Mouse (Mus musculus): ENCODE results near the gene Fbxw4.
"Not testable (repeated sequence)": the region's sequence is repeated elsewhere in the genome, so short reads cannot be mapped to it uniquely, and the experiment has no call there.

The Fbxw4 gene

DNA sequence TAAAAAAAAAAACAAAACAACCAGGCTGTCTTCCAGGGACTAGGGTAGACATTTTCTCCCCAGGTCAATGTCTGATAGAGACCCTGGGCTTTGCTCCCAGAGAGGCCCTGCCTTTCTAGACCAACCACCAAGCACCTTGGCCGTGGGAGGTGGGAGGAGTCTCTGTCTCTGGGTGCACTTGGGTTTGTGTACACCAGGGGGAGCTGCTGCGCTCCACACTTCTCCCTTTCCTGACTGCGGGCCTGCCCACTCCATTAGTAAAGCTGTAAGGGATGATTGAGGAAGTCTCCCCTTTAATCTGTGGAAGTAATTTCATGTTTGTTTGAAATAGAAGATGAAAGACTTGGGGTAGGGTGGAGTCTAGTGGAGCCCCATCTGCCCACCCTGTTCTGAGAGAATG lies 78.9 kb downstream of the Fbxw4 start:
- peak; percentile 30 to 44 for DNase-seq (ENCODE audit: low read depth in 2 of 2, low spot score in 2 of 2)

DNA sequence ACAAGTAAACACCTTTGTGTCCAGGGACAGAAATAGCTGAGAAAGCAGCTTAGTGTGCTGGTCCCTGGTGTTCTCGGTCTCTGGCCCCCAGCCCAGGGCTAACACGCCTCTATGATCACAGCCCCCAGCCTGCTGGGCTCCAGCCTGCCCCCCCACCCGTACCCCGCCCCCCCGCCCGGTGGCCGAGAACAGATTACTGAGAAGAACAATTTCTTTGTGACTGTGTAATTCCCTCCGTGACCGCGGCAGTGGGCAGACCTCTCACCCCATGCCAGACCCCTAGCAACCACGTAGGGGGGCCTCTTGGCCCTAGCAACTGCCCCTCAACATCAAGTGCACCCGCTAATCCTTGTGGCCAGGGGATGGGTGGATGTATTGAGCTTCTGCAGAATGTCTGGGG lies 79.9 kb downstream of the Fbxw4 start:
- no peak for DNase-seq (ENCODE audit: low read depth in 2 of 2, low spot score in 2 of 2)

GRCm38 (mm10) chr19:45579416-45579815 lies 80.7 kb downstream of the Fbxw4 start:
- DNase-seq (ENCODE audit: low read depth in 2 of 2, low spot score in 2 of 2): no peak

DNA sequence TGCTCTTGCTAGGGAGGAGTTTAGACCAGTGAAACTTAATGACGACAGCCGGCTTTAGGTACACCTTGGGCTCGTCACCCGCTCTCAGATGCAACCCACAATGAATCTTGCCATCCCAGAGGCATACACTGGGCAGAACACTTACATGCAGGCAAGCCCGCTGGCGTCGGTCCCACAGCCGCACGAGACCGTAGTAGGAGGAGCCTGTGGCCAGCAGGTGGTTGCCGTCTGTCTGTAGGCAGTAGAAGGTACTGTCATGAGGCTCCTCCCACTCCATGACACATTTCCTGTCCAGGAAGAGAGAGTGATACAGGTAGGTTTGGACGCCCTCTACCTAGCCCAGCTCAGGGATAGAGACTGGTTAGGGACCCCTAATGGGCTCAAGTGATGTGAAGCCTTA lies 81.1 kb downstream of the Fbxw4 start:
- peak in 1 of 2 experiments; percentile 32 for DNase-seq (ENCODE audit: low read depth in 2 of 2, low spot score in 2 of 2)

- peak; percentile 27 to 48 for DNase-seq (ENCODE audit: low read depth in 2 of 2, low spot score in 2 of 2)
Observed at GRCm38 (mm10) chr19:45577141-45577750, 82.9 kb downstream of the Fbxw4 start.

GRCm38 (mm10) chr19:45575632-45576001 lies 84.5 kb downstream of the Fbxw4 start:
- DNase-seq (ENCODE audit: low read depth in 2 of 2, low spot score in 2 of 2): no peak

DNA sequence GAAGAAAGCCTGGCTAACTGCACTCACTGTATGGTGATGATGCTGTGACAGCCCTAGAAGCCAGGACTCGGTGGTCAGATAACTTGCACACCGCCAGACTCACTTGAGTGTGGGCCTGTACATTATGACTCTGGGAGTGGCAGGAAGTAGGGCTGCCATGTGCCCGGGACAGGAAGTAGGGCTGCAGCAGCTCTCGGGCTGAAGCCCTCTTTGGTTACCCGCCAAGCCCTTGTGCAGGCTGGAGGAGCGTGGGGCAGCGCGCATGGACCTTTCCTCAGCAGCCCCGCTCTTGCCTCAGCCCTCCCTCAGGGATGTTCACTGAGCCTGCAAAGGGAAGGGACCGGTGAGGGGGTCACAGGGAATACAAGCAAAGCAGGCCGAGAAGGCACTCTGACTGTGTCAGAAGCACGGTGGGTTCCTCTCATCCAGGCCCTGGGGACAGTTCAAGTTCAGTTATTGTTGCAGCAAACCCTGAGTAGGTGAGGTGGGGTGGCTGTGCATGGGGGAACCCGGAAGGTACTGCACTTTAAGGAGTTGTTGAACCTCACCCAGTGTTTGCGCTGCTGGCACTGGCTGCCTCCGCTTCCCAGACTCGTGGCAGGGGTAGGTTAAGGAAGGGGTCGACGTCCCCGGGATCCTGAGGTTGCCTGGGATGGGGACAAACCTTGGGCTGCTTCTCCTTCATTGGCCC lies 85.0 kb downstream of the Fbxw4 start:
- peak; percentile 32 to 35 for DNase-seq (ENCODE audit: low read depth in 2 of 2, low spot score in 2 of 2)

- DNase-seq (ENCODE audit: low read depth in 2 of 2, low spot score in 2 of 2): no peak
Observed at GRCm38 (mm10) chr19:45574339-45574898, 85.7 kb downstream of the Fbxw4 start.

GRCm38 (mm10) chr19:45573861-45574267 lies 86.2 kb downstream of the Fbxw4 start:
- peak; percentile 81 to 90 for DNase-seq (ENCODE audit: low read depth in 2 of 2, low spot score in 2 of 2)

GRCm38 (mm10) chr19:45573033-45573432 lies 87.1 kb downstream of the Fbxw4 start:
- DNase-seq (ENCODE audit: low read depth in 2 of 2, low spot score in 2 of 2): no peak

DNA sequence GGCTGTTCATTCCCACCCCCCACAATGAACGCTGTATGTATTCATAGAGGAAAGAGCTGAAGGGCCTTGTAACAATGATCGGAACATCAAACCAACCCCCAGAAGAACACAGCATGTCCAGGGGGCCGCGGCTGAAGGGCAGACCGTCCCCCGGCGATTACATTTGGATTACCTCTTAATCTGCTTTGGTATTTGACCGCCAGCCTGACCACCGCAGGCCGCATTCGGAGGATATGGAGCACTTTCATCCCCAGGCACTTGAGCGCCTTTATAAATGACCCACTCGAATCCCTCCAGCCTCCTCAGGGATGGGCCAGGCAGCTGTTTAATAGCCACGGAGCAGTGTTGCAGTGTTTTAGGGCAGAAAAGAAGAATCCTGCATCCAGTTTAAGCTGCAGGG lies 92.7 kb downstream of the Fbxw4 start:
- no peak for DNase-seq (ENCODE audit: low read depth in 2 of 2, low spot score in 2 of 2)

DNA sequence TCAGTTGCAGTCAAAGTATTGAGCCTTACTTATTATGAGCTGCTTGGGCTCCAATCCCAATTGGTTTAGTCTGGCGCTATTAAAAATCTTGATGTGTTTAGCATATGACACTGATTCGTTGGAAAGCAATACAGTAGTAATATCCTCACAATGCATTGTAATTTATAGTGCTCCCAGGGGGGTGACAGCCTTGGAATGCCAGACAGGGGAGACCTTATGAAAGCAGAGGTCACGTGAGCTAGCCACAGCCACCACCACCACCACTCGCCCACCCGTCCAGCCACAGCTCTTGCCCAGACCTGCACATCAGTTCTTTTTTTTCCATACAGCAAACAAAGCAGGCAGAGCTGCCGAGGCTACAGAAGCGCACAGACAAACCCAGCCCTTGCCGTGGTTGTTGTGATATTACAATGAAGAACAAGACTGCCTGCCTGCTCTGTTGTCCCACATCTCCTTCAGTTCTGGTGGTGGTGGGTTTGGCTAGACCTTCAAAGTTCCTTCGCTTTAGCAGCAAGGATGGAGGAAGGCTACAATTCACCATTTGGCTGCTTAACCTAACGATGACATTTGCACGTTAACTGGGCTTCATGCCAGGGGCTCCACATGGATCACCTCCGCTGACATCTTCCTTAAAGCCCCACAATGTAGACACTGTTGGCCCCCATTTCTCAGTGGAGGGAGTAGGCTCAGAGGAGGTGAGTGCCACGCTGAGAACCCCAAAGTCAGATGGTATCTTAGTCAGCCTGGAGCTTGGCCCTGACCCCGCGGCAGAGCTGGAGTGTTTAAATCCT lies 94.0 kb downstream of the Fbxw4 start:
- no peak for DNase-seq (ENCODE audit: low read depth in 2 of 2, low spot score in 2 of 2)

GRCm38 (mm10) chr19:45560153-45560890 lies 99.8 kb downstream of the Fbxw4 start, which contains the start of the genes Poll and Gm17018:
TSS of gene Poll (minus strand) at chr19:45560531.
TSS of gene Gm17018 (plus strand) at chr19:45560615.
- peak; percentile 59 to 75 for DNase-seq (ENCODE audit: low read depth in 2 of 2, low spot score in 2 of 2)

DNA sequence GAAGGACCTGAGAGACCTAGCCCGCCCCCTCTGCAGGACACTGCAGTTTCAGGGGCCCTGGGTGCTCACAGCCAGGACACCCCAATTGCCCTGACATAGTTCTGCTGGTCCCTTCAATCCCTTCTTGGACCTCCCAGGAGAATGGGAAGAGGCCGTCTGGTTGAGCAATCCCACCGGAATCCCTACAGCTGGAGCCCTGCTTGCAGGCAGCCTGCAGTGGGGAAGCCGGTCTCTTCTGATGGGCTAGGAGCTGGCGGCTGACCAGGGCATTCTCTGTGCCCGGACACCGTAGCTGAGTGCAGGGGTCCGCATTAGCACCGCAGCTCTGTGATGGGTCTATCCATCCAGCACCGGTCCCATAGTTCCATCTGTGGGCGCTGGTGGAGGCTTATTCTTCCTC lies 106.0 kb downstream of the Fbxw4 start:
- DNase-seq (ENCODE audit: low read depth in 2 of 2, low spot score in 2 of 2): no peak

DNA sequence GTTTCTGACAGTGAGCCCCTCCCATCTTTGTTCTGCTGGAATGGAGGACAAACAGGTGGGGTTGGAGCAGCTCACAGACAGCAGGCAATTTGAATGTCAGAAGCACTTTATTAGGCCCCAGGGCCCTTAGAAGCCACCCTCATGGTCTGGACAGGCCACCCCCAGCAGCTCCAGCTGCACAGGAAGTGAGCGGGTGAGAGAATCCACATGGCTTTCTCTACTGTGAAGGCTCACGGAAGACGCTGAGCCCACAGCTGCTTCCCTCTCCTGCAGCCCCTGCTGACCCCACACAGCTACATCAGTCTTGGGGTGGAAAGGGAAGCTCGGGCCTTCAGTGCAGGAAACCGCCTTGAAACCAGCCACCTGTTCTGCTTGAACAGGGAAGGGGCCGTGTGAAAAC lies 107.9 kb downstream of the Fbxw4 start:
- DNase-seq (ENCODE audit: low read depth in 2 of 2, low spot score in 2 of 2): no peak

DNA sequence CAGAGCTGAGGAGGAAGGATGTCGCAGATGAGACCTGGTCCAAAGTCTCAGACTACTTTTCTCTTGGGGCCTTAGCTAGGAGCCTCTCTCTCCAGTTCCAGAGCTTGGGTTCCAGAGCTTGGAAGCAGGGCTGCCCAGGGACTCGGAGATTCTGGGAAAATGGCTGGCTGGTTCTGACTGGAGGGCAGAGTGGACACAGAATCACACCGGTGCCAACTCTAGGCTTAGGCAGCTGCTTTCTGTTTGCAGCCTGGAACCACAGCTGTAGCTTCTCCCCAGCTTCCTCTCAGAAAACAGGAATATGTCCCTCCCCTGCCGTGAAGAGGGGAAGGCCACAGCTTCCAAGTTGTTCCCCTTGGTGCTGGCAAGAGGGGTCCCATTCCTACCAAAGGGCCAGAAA lies 110.2 kb downstream of the Fbxw4 start:
- DNase-seq (ENCODE audit: low read depth in 2 of 2, low spot score in 2 of 2): no peak

- DNase-seq (ENCODE audit: low read depth in 2 of 2, low spot score in 2 of 2): no peak
Observed at GRCm38 (mm10) chr19:45549128-45549915, 110.8 kb downstream of the Fbxw4 start.

- DNase-seq (ENCODE audit: low read depth in 2 of 2, low spot score in 2 of 2): not testable (repeated sequence)
Observed at GRCm38 (mm10) chr19:45548196-45548595, 111.9 kb downstream of the Fbxw4 start.

- peak; percentile 68 to 70 for DNase-seq (ENCODE audit: low read depth in 2 of 2, low spot score in 2 of 2)
Observed at GRCm38 (mm10) chr19:45544925-45545321, 115.2 kb downstream of the Fbxw4 start.

Data from CD8-positive naive resting alpha-beta T cell, adult 2 months (primary cell).